Mouse (Mus musculus): ENCODE results near the gene Spink8. TPM values are rescaled to one million over a fixed set of nuclear protein-coding genes. Genes with fewer than 3 reads are reported as not detected.

The Spink8 gene
- polyA plus RNA-seq, 1 experiment from 2014 or later, result not detected

GRCm38 (mm10) chr9:109807898-109808297 lies 4.2 kb upstream of the Spink8 start:
- no peak overlapping the region for H3K9ac ChIP-seq (ENCODE audit: low read length)
- no peak for ATAC-seq (replicated peaks; ENCODE audit: extremely low read depth, insufficient read depth, low FRiP score)
- no peak overlapping the region for H3K4me2 ChIP-seq (ENCODE audit: low read depth, low read length)
- WGBS, result 41% methylated on average over 3 of the region's 3 CpGs
- no peaks in the 10 kb centered on the region for H3K9me3 ChIP-seq (replicated peaks; ENCODE audit: control insufficient read depth, low read length)
- no peak overlapping the region for H3K4me3 ChIP-seq (ENCODE audit: low read length)
- H3K27me3 ChIP-seq (ENCODE audit: control insufficient read depth, insufficient read depth, low read length), result no peaks in the 10 kb centered on the region
- H3K4me1 ChIP-seq (ENCODE audit: control insufficient read depth, insufficient read depth, low read length), result no peaks in the 10 kb centered on the region
- H3K27ac ChIP-seq (ENCODE audit: low read length), result no peak overlapping the region
- H3K36me3 ChIP-seq (ENCODE audit: control insufficient read depth, insufficient read depth), result no peaks in the 10 kb centered on the region

- no peak; the same call in 1 of the 2 replicates for ATAC-seq (replicated peaks; ENCODE audit: extremely low read depth, insufficient read depth, low FRiP score)
- 31% methylated on average over 7 of the region's 7 CpGs for WGBS
- no peak overlapping the region for H3K27ac ChIP-seq (ENCODE audit: low read length)
- H3K4me1 ChIP-seq (ENCODE audit: control insufficient read depth, insufficient read depth, low read length), result peaks cover 3% of the 10 kb centered on the region; the same call in 1 of the 2 replicates
- no peak overlapping the region for H3K4me3 ChIP-seq (ENCODE audit: low read length)
- no peaks in the 10 kb centered on the region for H3K27me3 ChIP-seq (ENCODE audit: control insufficient read depth, insufficient read depth, low read length)
- H3K9me3 ChIP-seq (replicated peaks; ENCODE audit: control insufficient read depth, low read length), result no peaks in the 10 kb centered on the region
- H3K9ac ChIP-seq (ENCODE audit: low read length), result no peak overlapping the region
- peak overlapping the region; percentile 31 for H3K4me2 ChIP-seq (ENCODE audit: low read depth, low read length)
- no peaks in the 10 kb centered on the region for H3K36me3 ChIP-seq (ENCODE audit: control insufficient read depth, insufficient read depth)
Measured at GRCm38 (mm10) chr9:109813424-109813823, 1.3 kb downstream of the Spink8 start.

- Histone ChIP-seq H3K4me2 (ENCODE audit: low read depth, low read length) (no peak overlapping the region), H3K27ac (ENCODE audit: low read length) (no peak overlapping the region), H3K4me3 (ENCODE audit: low read length) (no peak overlapping the region), H3K9ac (ENCODE audit: low read length) (no peak overlapping the region), H3K36me3 (ENCODE audit: control insufficient read depth, insufficient read depth) (no peaks in the 10 kb centered on the region), H3K27me3 (ENCODE audit: control insufficient read depth, insufficient read depth, low read length) (no peaks in the 10 kb centered on the region), H3K9me3 (replicated peaks; ENCODE audit: control insufficient read depth, low read length) (no peaks in the 10 kb centered on the region; the same call in 1 of the 2 replicates), H3K4me1 (ENCODE audit: control insufficient read depth, insufficient read depth, low read length) (peaks cover 3% of the 10 kb centered on the region; the same call in 1 of the 2 replicates)
- 28% methylated on average over 6 of the region's 6 CpGs for WGBS
- ATAC-seq (replicated peaks; ENCODE audit: extremely low read depth, insufficient read depth, low FRiP score), result no peak
Measured at GRCm38 (mm10) chr9:109816341-109816740, 4.3 kb downstream of the Spink8 start.

- H3K36me3 ChIP-seq (ENCODE audit: control insufficient read depth, insufficient read depth), result no peaks in the 10 kb centered on the region
- no peaks in the 10 kb centered on the region for H3K9me3 ChIP-seq (replicated peaks; ENCODE audit: control insufficient read depth, low read length)
- 45% methylated on average over 4 of the region's 4 CpGs for WGBS
- no peak for ATAC-seq (replicated peaks; ENCODE audit: extremely low read depth, insufficient read depth, low FRiP score)
- no peaks in the 10 kb centered on the region for H3K27me3 ChIP-seq (ENCODE audit: control insufficient read depth, insufficient read depth, low read length)
- H3K9ac ChIP-seq (ENCODE audit: low read length), result no peak overlapping the region
- H3K4me3 ChIP-seq (ENCODE audit: low read length), result no peak overlapping the region
- no peak overlapping the region for H3K27ac ChIP-seq (ENCODE audit: low read length)
- H3K4me1 ChIP-seq (ENCODE audit: control insufficient read depth, insufficient read depth, low read length), result no peaks in the 10 kb centered on the region
- H3K4me2 ChIP-seq (ENCODE audit: low read depth, low read length), result no peak overlapping the region
Measured at GRCm38 (mm10) chr9:109825739-109826138, 13.7 kb downstream of the Spink8 start.

- 52% methylated on average over 5 of the region's 5 CpGs for WGBS
- no peak overlapping the region for H3K9ac ChIP-seq (ENCODE audit: low read length)
- no peak overlapping the region for H3K27ac ChIP-seq (ENCODE audit: low read length)
- no peaks in the 10 kb centered on the region for H3K36me3 ChIP-seq (ENCODE audit: control insufficient read depth, insufficient read depth)
- H3K9me3 ChIP-seq (replicated peaks; ENCODE audit: control insufficient read depth, low read length), result no peaks in the 10 kb centered on the region
- no peaks in the 10 kb centered on the region for H3K4me1 ChIP-seq (ENCODE audit: control insufficient read depth, insufficient read depth, low read length)
- no peaks in the 10 kb centered on the region for H3K27me3 ChIP-seq (ENCODE audit: control insufficient read depth, insufficient read depth, low read length)
- H3K4me2 ChIP-seq (ENCODE audit: low read depth, low read length), result no peak overlapping the region
- H3K4me3 ChIP-seq (ENCODE audit: low read length), result no peak overlapping the region
- ATAC-seq (replicated peaks; ENCODE audit: extremely low read depth, insufficient read depth, low FRiP score), result no peak
Measured at GRCm38 (mm10) chr9:109826181-109826580, 14.1 kb downstream of the Spink8 start.

- no peaks in the 10 kb centered on the region for H3K9me3 ChIP-seq (replicated peaks; ENCODE audit: control insufficient read depth, low read length)
- peak; percentile 94 for ATAC-seq (replicated peaks; ENCODE audit: extremely low read depth, insufficient read depth, low FRiP score)
- H3K36me3 ChIP-seq (ENCODE audit: control insufficient read depth, insufficient read depth), result no peaks in the 10 kb centered on the region
- under 1% methylated on average over 32 of the region's 32 CpGs for WGBS
- H3K4me1 ChIP-seq (ENCODE audit: control insufficient read depth, insufficient read depth, low read length), result peaks cover 8% of the 10 kb centered on the region
- H3K4me2 ChIP-seq (ENCODE audit: low read depth, low read length), result peak within 1 kb of the TSS; percentile 92
- peak within 1 kb of the TSS; percentile 71 for H3K4me3 ChIP-seq (ENCODE audit: low read length)
- peak within 1 kb of the TSS; percentile 79 for H3K9ac ChIP-seq (ENCODE audit: low read length)
- no peaks in the 10 kb centered on the region for H3K27me3 ChIP-seq (ENCODE audit: control insufficient read depth, insufficient read depth, low read length)
- H3K27ac ChIP-seq (ENCODE audit: low read length), result peak within 1 kb of the TSS; percentile 79
Measured at GRCm38 (mm10) chr9:109832391-109833087, 20.5 kb downstream of the Spink8 start, which contains the start of gene Nme6. Gene Nme6 (plus strand): TSS chr9:109832749.

GRCm38 (mm10) chr9:109833088-109833412 lies 21.0 kb downstream of the Spink8 start:
- H3K27ac ChIP-seq (ENCODE audit: low read length), result peak overlapping the region; percentile 79
- 0 out of 2 replicates have a peak, but pooled peaks cover 2% of the 10 kb centered on the region for H3K36me3 ChIP-seq (ENCODE audit: control insufficient read depth, insufficient read depth)
- no peaks in the 10 kb centered on the region for H3K27me3 ChIP-seq (ENCODE audit: control insufficient read depth, insufficient read depth, low read length)
- peaks cover 8% of the 10 kb centered on the region for H3K4me1 ChIP-seq (ENCODE audit: control insufficient read depth, insufficient read depth, low read length)
- H3K9me3 ChIP-seq (replicated peaks; ENCODE audit: control insufficient read depth, low read length), result no peaks in the 10 kb centered on the region
- H3K4me3 ChIP-seq (ENCODE audit: low read length), result peak overlapping the region; percentile 71
- ATAC-seq (replicated peaks; ENCODE audit: extremely low read depth, insufficient read depth, low FRiP score), result peak; percentile 23; the same call in 1 of the 2 replicates
- H3K4me2 ChIP-seq (ENCODE audit: low read depth, low read length), result peak overlapping the region; percentile 92
- 5% methylated on average over 6 of the region's 6 CpGs for WGBS
- peak overlapping the region; percentile 79 for H3K9ac ChIP-seq (ENCODE audit: low read length)

GRCm38 (mm10) chr9:109849312-109849758 lies 37.3 kb downstream of the Spink8 start, which contains the start of gene Camp:
Gene Camp (minus strand): TSS chr9:109849617.
- no peak within 1 kb of the TSS for H3K4me3 ChIP-seq (ENCODE audit: low read length)
- WGBS, result 55% methylated on average over 6 of the region's 6 CpGs
- H3K4me1 ChIP-seq (ENCODE audit: control insufficient read depth, insufficient read depth, low read length), result peaks cover 10% of the 10 kb centered on the region; the same call in 1 of the 2 replicates
- ATAC-seq (replicated peaks; ENCODE audit: extremely low read depth, insufficient read depth, low FRiP score), result peak; percentile 29; the same call in 1 of the 2 replicates
- peaks cover 3% of the 10 kb centered on the region; the same call in 1 of the 2 replicates for H3K36me3 ChIP-seq (ENCODE audit: control insufficient read depth, insufficient read depth)
- H3K27me3 ChIP-seq (ENCODE audit: control insufficient read depth, insufficient read depth, low read length), result no peaks in the 10 kb centered on the region
- no peak within 1 kb of the TSS for H3K4me2 ChIP-seq (ENCODE audit: low read depth, low read length)
- no peak within 1 kb of the TSS for H3K27ac ChIP-seq (ENCODE audit: low read length)
- H3K9ac ChIP-seq (ENCODE audit: low read length), result no peak within 1 kb of the TSS
- no peaks in the 10 kb centered on the region for H3K9me3 ChIP-seq (replicated peaks; ENCODE audit: control insufficient read depth, low read length)

- 93% methylated on average over 5 of the region's 5 CpGs for WGBS
- peaks cover 10% of the 10 kb centered on the region; the same call in 1 of the 2 replicates for H3K4me1 ChIP-seq (ENCODE audit: control insufficient read depth, insufficient read depth, low read length)
- no peak for ATAC-seq (replicated peaks; ENCODE audit: extremely low read depth, insufficient read depth, low FRiP score)
- no peak overlapping the region for H3K4me2 ChIP-seq (ENCODE audit: low read depth, low read length)
- H3K36me3 ChIP-seq (ENCODE audit: control insufficient read depth, insufficient read depth), result peaks cover 3% of the 10 kb centered on the region; the same call in 1 of the 2 replicates
- H3K27me3 ChIP-seq (ENCODE audit: control insufficient read depth, insufficient read depth, low read length), result no peaks in the 10 kb centered on the region
- no peak overlapping the region for H3K9ac ChIP-seq (ENCODE audit: low read length)
- no peak overlapping the region for H3K4me3 ChIP-seq (ENCODE audit: low read length)
- H3K9me3 ChIP-seq (replicated peaks; ENCODE audit: control insufficient read depth, low read length), result no peaks in the 10 kb centered on the region
- no peak overlapping the region for H3K27ac ChIP-seq (ENCODE audit: low read length)
Measured at GRCm38 (mm10) chr9:109850099-109850498, 38.0 kb downstream of the Spink8 start.
